Mouse (Mus musculus): ENCODE measurements around the gene Hs1bp3.
A peak's percentile ranks its signal among the peaks of the same experiment; 100 is the strongest.

The Hs1bp3 gene

GRCm38 (mm10) chr12:8301841-8302431 lies 11.3 kb upstream of the Hs1bp3 start, which contains the start of gene Gdf7:
Gene Gdf7, minus strand, starts transcription at chr12:8301954.
- DNase-seq (ENCODE audit: low read depth, low spot score) = no peak

- DNase-seq (ENCODE audit: low read depth, low spot score) = no peak
Measured at GRCm38 (mm10) chr12:8305258-8305657, 8.0 kb upstream of the Hs1bp3 start.

- peak; percentile 71 for DNase-seq (ENCODE audit: low read depth, low spot score)
Measured at GRCm38 (mm10) chr12:8306432-8306831, 6.8 kb upstream of the Hs1bp3 start.

GRCm38 (mm10) chr12:8306910-8307309 lies 6.3 kb upstream of the Hs1bp3 start:
- DNase-seq (ENCODE audit: low read depth, low spot score) = no peak

GRCm38 (mm10) chr12:8310992-8311391 lies 2.2 kb upstream of the Hs1bp3 start:
- DNase-seq (ENCODE audit: low read depth, low spot score) = no peak

GRCm38 (mm10) chr12:8312266-8312665 lies 966 bp upstream of the Hs1bp3 start:
- DNase-seq (ENCODE audit: low read depth, low spot score) = no peak

- no peak for DNase-seq (ENCODE audit: low read depth, low spot score)
Measured at GRCm38 (mm10) chr12:8313773-8314172, 541 bp downstream of the Hs1bp3 start.

GRCm38 (mm10) chr12:8316541-8316940 lies 3.3 kb downstream of the Hs1bp3 start:
- DNase-seq (ENCODE audit: low read depth, low spot score) = no peak

GRCm38 (mm10) chr12:8320084-8320713 lies 7.0 kb downstream of the Hs1bp3 start:
- DNase-seq (ENCODE audit: low read depth, low spot score) = peak; percentile 67

- no peak for DNase-seq (ENCODE audit: low read depth, low spot score)
Measured at GRCm38 (mm10) chr12:8321506-8321905, 8.3 kb downstream of the Hs1bp3 start.

GRCm38 (mm10) chr12:8324086-8324485 lies 10.9 kb downstream of the Hs1bp3 start:
- no peak for DNase-seq (ENCODE audit: low read depth, low spot score)

GRCm38 (mm10) chr12:8325245-8325942 lies 12.2 kb downstream of the Hs1bp3 start:
- DNase-seq (ENCODE audit: low read depth, low spot score) = no peak

- DNase-seq (ENCODE audit: low read depth, low spot score) = no peak
Measured at GRCm38 (mm10) chr12:8325943-8326522, 12.8 kb downstream of the Hs1bp3 start.

- peak; percentile 92 for DNase-seq (ENCODE audit: low read depth, low spot score)
Measured at GRCm38 (mm10) chr12:8326825-8327674, 13.8 kb downstream of the Hs1bp3 start.

- no peak for DNase-seq (ENCODE audit: low read depth, low spot score)
Measured at GRCm38 (mm10) chr12:8327675-8328053, 14.4 kb downstream of the Hs1bp3 start.

- no peak for DNase-seq (ENCODE audit: low read depth, low spot score)
Measured at GRCm38 (mm10) chr12:8329236-8329635, 16.0 kb downstream of the Hs1bp3 start.

- DNase-seq (ENCODE audit: low read depth, low spot score) = no peak
Measured at GRCm38 (mm10) chr12:8331489-8332173, 18.4 kb downstream of the Hs1bp3 start.

GRCm38 (mm10) chr12:8332174-8332542 lies 18.9 kb downstream of the Hs1bp3 start:
- DNase-seq (ENCODE audit: low read depth, low spot score) = no peak

GRCm38 (mm10) chr12:8333617-8334016 lies 20.4 kb downstream of the Hs1bp3 start:
- no peak for DNase-seq (ENCODE audit: low read depth, low spot score)

GRCm38 (mm10) chr12:8334261-8334660 lies 21.0 kb downstream of the Hs1bp3 start:
- DNase-seq (ENCODE audit: low read depth, low spot score) = no peak

GRCm38 (mm10) chr12:8335503-8335902 lies 22.3 kb downstream of the Hs1bp3 start:
- DNase-seq (ENCODE audit: low read depth, low spot score) = no peak

Measured in forelimb bud, embryonic 11.5 days (tissue).